Mouse (Mus musculus): ENCODE data around the gene Scube3. TPM values are rescaled to one million over a fixed set of nuclear protein-coding genes. Genes with fewer than 3 reads are reported as not detected.

Gene Scube3
- total and polyA plus RNA-seq, 3 experiments = 0.22 TPM; not detected in 2

DNA sequence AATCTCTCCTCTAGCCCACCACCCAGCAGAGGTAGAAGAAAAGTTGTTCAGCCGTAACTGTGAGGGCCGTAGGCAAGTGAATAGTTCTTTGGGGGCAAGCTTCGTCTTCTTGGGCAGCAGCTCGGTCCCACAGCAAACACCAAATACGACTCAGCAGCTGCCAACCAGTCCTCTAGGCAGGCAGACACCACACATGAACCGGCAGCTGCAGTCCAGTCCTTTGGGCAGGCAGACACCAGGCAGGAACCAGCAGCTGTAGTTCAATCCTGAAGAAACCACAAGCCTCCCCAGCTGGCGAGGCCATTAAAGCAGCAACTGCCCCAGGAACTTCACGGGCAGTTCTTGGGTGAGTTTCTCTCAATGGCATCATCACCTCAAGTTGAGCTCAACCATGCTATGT, 29.7 kb upstream of the Scube3 start:
- Histone ChIP-seq H3K4me1 (ENCODE audit: insufficient read depth, low read depth, low read length) (no peaks in the 10 kb centered on the region), H3K36me3 (replicated peaks) (no peaks in the 10 kb centered on the region), H3K9me3 (replicated peaks) (0 out of 2 replicates have a peak, but pooled peaks cover 4% of the 10 kb centered on the region), H3K4me3 (ENCODE audit: low read depth, low read length) (no peak overlapping the region), H3K27me3 (ENCODE audit: insufficient read depth, low read length) (peaks cover 15% of the 10 kb centered on the region; the same call in 1 of the 2 replicates)
- no peak for ATAC-seq (ENCODE audit: extremely low read depth, insufficient number of reproducible peaks, low FRiP score, poor library complexity, severe bottlenecking)
- TF ChIP-seq CTCF (IDR thresholded peaks at IDR 0.05; ENCODE audit: low read depth, low read length) (no peak), TAL1 (conservative IDR thresholded peaks at IDR 0.05; ENCODE audit: low read depth, low read length) (no peak), GATA2 (IDR thresholded peaks at IDR 0.05; ENCODE audit: borderline replicate concordance, low read depth, low read length) (no peak), POLR2AphosphoS5 (IDR thresholded peaks at IDR 0.05; ENCODE audit: insufficient replicate concordance, low read depth, low read length) (no peak), GATA1 (IDR thresholded peaks at IDR 0.05; ENCODE audit: borderline replicate concordance, low read length) (no peak)
- no peak for DNase-seq (ENCODE audit: low spot score)

DNA sequence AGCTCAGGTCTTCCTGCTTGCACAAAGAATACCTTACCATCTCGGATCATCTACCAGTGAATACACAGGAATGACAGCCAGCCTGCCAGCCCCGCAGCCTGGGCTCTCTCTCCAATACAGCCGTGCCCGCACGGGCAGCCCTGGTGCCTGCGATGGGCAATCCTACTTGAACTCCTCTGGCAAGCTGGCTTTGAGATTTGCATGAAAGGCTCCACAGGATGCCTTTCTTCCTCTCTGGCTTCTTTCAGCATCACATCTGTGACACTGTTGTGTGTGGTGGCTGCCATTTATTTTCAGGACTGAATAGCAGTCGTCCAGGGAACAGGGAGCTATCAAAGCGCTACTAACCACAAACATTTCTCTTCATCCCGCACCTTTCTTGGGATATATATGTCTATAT, 25.6 kb upstream of the Scube3 start:
- no peak for ATAC-seq (ENCODE audit: extremely low read depth, insufficient number of reproducible peaks, low FRiP score, poor library complexity, severe bottlenecking)
- TF ChIP-seq GATA1 (IDR thresholded peaks at IDR 0.05; ENCODE audit: borderline replicate concordance, low read length) (no peak), GATA2 (IDR thresholded peaks at IDR 0.05; ENCODE audit: borderline replicate concordance, low read depth, low read length) (no peak), TAL1 (conservative IDR thresholded peaks at IDR 0.05; ENCODE audit: low read depth, low read length) (no peak), CTCF (IDR thresholded peaks at IDR 0.05; ENCODE audit: low read depth, low read length) (no peak), POLR2AphosphoS5 (IDR thresholded peaks at IDR 0.05; ENCODE audit: insufficient replicate concordance, low read depth, low read length) (no peak)
- Histone ChIP-seq H3K9me3 (replicated peaks) (0 out of 2 replicates have a peak, but pooled peaks cover 4% of the 10 kb centered on the region), H3K27me3 (ENCODE audit: insufficient read depth, low read length) (peaks cover 11% of the 10 kb centered on the region; the same call in 1 of the 2 replicates), H3K36me3 (replicated peaks) (no peaks in the 10 kb centered on the region), H3K4me3 (ENCODE audit: low read depth, low read length) (no peak overlapping the region), H3K4me1 (ENCODE audit: insufficient read depth, low read depth, low read length) (no peaks in the 10 kb centered on the region)
- no peak for DNase-seq (ENCODE audit: low spot score)

DNA sequence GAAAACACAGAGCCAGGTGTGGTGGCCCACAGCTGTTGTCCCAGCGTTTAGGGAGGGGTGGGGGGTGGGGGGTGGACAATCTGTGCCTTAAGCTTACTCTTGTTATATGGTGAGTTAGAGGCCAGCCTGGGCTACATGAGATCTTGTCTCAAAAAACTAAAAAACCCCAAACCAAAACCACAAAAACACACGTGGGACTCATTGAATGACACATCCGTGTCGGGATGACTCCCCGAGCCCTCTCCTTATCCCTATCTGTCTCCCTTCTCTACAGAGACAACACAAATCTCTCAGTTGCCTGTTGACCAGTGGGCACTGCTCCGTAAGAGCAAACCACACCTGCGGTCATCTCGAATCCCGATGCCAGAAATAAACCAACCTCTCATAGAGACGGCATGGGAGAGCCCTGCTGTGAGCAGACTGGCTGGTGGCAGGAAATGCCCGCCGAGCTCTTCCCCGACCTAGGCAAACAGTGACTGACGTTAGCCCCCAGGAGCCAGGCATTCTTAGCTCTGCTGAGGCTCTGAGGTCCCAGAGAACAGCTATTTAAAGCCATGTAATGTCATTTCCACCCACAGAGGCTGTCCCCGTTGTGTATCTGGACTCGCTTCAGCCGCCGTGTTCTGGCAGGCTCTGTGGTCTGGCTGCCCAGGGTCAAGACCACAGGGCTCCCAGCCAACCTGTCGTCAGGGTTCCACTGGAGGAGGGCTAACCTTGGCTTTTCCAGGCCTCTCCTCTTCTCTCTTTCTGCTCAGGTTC, 24.3 kb upstream of the Scube3 start:
- Histone ChIP-seq H3K27me3 (ENCODE audit: insufficient read depth, low read length) (peaks cover 8% of the 10 kb centered on the region; the same call in 1 of the 2 replicates), H3K36me3 (replicated peaks) (no peaks in the 10 kb centered on the region), H3K4me1 (ENCODE audit: insufficient read depth, low read depth, low read length) (no peaks in the 10 kb centered on the region), H3K9me3 (replicated peaks) (no peaks in the 10 kb centered on the region), H3K4me3 (ENCODE audit: low read depth, low read length) (no peak overlapping the region)
- no peak for ATAC-seq (ENCODE audit: extremely low read depth, insufficient number of reproducible peaks, low FRiP score, poor library complexity, severe bottlenecking)
- TF ChIP-seq TAL1 (conservative IDR thresholded peaks at IDR 0.05; ENCODE audit: low read depth, low read length) = no peak
- TF ChIP-seq GATA2 (IDR thresholded peaks at IDR 0.05; ENCODE audit: borderline replicate concordance, low read depth, low read length) = no peak
- TF ChIP-seq CTCF (IDR thresholded peaks at IDR 0.05; ENCODE audit: low read depth, low read length) = no peak
- no peak for TF ChIP-seq GATA1 (IDR thresholded peaks at IDR 0.05; ENCODE audit: borderline replicate concordance, low read length)
- no peak for TF ChIP-seq POLR2AphosphoS5 (IDR thresholded peaks at IDR 0.05; ENCODE audit: insufficient replicate concordance, low read depth, low read length)
- DNase-seq (ENCODE audit: low spot score) = no peak

GRCm38 (mm10) chr17:28120460-28120859, 21.5 kb upstream of the Scube3 start:
- Histone ChIP-seq H3K36me3 (replicated peaks) (no peaks in the 10 kb centered on the region), H3K9me3 (replicated peaks) (no peaks in the 10 kb centered on the region), H3K4me1 (ENCODE audit: insufficient read depth, low read depth, low read length) (no peaks in the 10 kb centered on the region), H3K4me3 (ENCODE audit: low read depth, low read length) (no peak overlapping the region), H3K27me3 (ENCODE audit: insufficient read depth, low read length) (peaks cover 14% of the 10 kb centered on the region)
- TF ChIP-seq GATA1 (IDR thresholded peaks at IDR 0.05; ENCODE audit: borderline replicate concordance, low read length) = no peak
- no peak for DNase-seq (ENCODE audit: low spot score)
- ATAC-seq (ENCODE audit: extremely low read depth, insufficient number of reproducible peaks, low FRiP score, poor library complexity, severe bottlenecking) = no peak

GRCm38 (mm10) chr17:28122949-28123348, 19.0 kb upstream of the Scube3 start:
- ATAC-seq (ENCODE audit: extremely low read depth, insufficient number of reproducible peaks, low FRiP score, poor library complexity, severe bottlenecking) (no peak), DNase-seq (ENCODE audit: low spot score) (no peak)
- no peaks in the 10 kb centered on the region for H3K4me1 ChIP-seq (ENCODE audit: insufficient read depth, low read depth, low read length)
- H3K27me3 ChIP-seq (ENCODE audit: insufficient read depth, low read length) = peaks cover 6% of the 10 kb centered on the region
- H3K36me3 ChIP-seq (replicated peaks) = no peaks in the 10 kb centered on the region
- H3K9me3 ChIP-seq (replicated peaks) = no peaks in the 10 kb centered on the region
- no peak for TF ChIP-seq GATA2 (IDR thresholded peaks at IDR 0.05; ENCODE audit: borderline replicate concordance, low read depth, low read length)
- TF ChIP-seq TAL1 (conservative IDR thresholded peaks at IDR 0.05; ENCODE audit: low read depth, low read length) = no peak
- TF ChIP-seq CTCF (IDR thresholded peaks at IDR 0.05; ENCODE audit: low read depth, low read length) = no peak
- TF ChIP-seq GATA1 (IDR thresholded peaks at IDR 0.05; ENCODE audit: borderline replicate concordance, low read length) = no peak
- TF ChIP-seq POLR2AphosphoS5 (IDR thresholded peaks at IDR 0.05; ENCODE audit: insufficient replicate concordance, low read depth, low read length) = no peak
- no peak overlapping the region for H3K4me3 ChIP-seq (ENCODE audit: low read depth, low read length)

GRCm38 (mm10) chr17:28123627-28124026, 18.3 kb upstream of the Scube3 start:
- peaks cover 8% of the 10 kb centered on the region for H3K27me3 ChIP-seq (ENCODE audit: insufficient read depth, low read length)
- H3K4me1 ChIP-seq (ENCODE audit: insufficient read depth, low read depth, low read length) = no peaks in the 10 kb centered on the region
- no peak overlapping the region for H3K4me3 ChIP-seq (ENCODE audit: low read depth, low read length)
- no peak for ATAC-seq (ENCODE audit: extremely low read depth, insufficient number of reproducible peaks, low FRiP score, poor library complexity, severe bottlenecking)
- TF ChIP-seq GATA2 (IDR thresholded peaks at IDR 0.05; ENCODE audit: borderline replicate concordance, low read depth, low read length) (no peak), POLR2AphosphoS5 (IDR thresholded peaks at IDR 0.05; ENCODE audit: insufficient replicate concordance, low read depth, low read length) (no peak), CTCF (IDR thresholded peaks at IDR 0.05; ENCODE audit: low read depth, low read length) (no peak), GATA1 (IDR thresholded peaks at IDR 0.05; ENCODE audit: borderline replicate concordance, low read length) (no peak), TAL1 (conservative IDR thresholded peaks at IDR 0.05; ENCODE audit: low read depth, low read length) (no peak)
- no peaks in the 10 kb centered on the region for H3K36me3 ChIP-seq (replicated peaks)
- DNase-seq (ENCODE audit: low spot score) = no peak
- no peaks in the 10 kb centered on the region for H3K9me3 ChIP-seq (replicated peaks)

Data from G1E (cell line).